Mouse (Mus musculus): ENCODE measurements around the gene Capn12.
A peak's percentile ranks its signal among the peaks of the same experiment; 100 is the strongest.

Gene Capn12

DNA sequence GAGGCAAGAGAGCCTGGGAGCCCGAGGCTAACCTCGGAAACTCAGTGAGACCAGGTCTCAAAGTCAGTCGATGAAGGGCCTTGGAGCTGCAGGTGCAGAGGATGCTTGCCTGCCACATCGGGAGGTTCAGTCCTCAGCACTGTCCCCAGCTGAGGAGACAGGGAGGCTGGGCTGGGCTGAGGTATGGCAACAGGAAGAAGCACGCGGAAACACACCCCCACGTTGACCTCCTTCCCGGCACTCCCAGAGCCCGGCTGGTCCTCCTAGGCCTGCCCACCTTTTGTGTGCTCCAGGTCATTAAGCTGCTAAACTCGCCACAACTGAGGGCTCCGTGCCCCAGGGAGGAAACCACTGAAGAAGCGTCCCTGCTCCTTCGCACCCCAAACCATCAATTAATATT, at the start of gene Capn12:
Capn12 (plus strand) TSS at position 224 of the 400 bp plus-strand sequence.
- no peak for DNase-seq (ENCODE audit: low read depth)

DNA sequence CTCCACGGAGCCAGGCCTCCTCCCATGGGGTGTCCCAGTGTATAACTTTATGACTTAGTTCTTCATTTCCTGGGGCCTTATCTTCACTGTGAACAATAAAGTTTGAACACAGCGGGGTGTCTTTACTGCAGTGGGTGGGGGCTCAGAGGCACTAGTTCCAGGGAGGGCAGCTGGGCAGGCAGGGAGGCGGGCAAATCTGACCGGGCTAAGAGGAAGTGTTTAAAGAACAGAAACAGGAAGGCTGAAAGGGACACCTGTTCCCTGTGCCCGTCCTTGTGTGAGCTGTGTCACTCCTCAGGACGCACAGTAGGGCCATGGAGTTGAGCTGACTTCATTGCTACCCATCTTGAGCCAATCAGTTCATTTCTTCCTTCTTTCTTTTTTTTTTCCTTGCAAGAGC, 49.1 kb upstream of the Capn12 start:
- DNase-seq (ENCODE audit: low read depth) = no peak

DNA sequence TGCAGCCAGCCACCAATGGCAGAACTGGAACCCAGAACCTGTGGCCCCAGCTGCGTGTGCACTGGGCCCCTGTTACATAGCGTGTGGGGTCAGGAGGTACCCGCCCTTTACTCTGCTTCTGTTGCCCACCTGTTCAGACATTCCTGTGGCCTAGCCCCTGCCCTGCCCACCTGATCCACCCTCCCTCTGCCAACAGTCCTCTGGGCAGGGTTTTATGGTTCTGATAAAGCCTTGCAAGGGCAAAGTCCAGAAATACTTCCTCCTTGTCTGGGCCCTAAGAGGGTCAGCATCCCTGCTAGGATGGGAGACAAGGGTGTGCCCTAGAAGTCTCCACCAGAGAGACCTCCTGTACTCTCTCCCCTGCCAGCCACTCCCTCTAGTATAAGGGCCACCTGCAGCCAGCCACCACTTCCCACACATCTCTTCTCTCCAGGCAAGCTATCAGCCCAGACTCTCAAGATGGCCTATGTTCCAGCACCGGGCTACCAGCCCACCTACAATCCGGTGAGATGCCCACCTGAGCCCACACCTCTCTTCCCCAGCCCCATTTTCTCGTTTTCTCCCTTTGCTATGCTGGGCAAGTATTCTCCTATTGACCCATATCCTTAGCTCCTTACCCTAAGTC, 47.4 kb upstream of the Capn12 start, which contains the start of gene Lgals4:
Lgals4 (plus strand) TSS at position 132 of the 625 bp plus-strand sequence.
- no peak for DNase-seq (ENCODE audit: low read depth)

- DNase-seq (ENCODE audit: low read depth) = no peak
Observed at GRCm38 (mm10) chr7:28836936-28837335, 44.3 kb upstream of the Capn12 start.

- no peak for DNase-seq (ENCODE audit: low read depth)
Observed at GRCm38 (mm10) chr7:28838331-28838730, 42.9 kb upstream of the Capn12 start.

- no peak for DNase-seq (ENCODE audit: low read depth)
Observed at GRCm38 (mm10) chr7:28847273-28847672, 33.9 kb upstream of the Capn12 start.

GRCm38 (mm10) chr7:28849700-28850236, 31.5 kb upstream of the Capn12 start:
- DNase-seq (ENCODE audit: low read depth) = no peak

DNA sequence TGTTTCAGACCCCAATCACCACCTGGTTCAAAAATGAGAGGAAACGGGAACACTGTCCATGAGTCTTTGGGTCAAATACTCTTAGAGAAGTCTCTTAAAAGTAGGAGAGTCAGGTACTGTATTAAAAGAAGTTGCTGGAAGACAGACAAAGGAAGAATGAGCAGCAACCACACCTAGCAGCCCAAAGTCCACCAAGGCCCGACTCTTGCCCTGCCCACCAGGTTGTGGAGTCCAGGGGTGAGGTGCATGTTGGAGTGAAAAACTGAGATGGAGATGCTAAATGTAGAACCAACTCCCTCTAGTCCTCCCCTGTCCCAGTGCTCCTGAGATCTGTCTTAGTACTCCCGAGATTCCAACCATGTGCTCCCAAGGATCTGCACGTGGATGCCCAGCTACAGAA, 30.6 kb upstream of the Capn12 start:
- DNase-seq (ENCODE audit: low read depth) = no peak

DNA sequence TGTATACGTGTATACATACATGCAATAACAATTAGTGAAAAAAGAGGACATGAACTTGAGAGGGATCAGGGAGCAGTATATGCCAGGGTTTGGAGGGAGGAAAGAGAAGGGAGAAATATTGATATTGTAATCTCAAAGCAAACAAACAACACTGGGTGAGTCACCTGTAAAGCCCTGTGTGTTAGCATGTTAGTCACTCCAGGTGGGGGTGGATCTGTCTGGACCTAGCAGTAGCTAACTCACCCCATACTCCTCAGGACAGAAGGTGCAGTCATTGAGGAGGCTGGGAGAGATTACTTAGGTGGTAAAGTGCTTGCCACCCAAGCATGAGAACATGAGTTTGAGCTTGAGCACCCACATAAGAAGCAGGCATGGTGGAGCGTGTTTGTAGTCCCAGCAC, 21.3 kb upstream of the Capn12 start:
- DNase-seq (ENCODE audit: low read depth) = no peak

GRCm38 (mm10) chr7:28860898-28861297, 20.3 kb upstream of the Capn12 start:
- DNase-seq (ENCODE audit: low read depth) = no peak

GRCm38 (mm10) chr7:28862817-28863499, 18.3 kb upstream of the Capn12 start:
- no peak for DNase-seq (ENCODE audit: low read depth)

GRCm38 (mm10) chr7:28863540-28863939, 17.7 kb upstream of the Capn12 start, which contains the start of gene Lgals7:
Gene Lgals7 (plus strand): TSS chr7:28863853.
- no peak for DNase-seq (ENCODE audit: low read depth)

GRCm38 (mm10) chr7:28864288-28864750, 16.9 kb upstream of the Capn12 start:
- no peak for DNase-seq (ENCODE audit: low read depth)

- DNase-seq (ENCODE audit: low read depth) = peak; percentile 83
Observed at GRCm38 (mm10) chr7:28865481-28866300, 15.5 kb upstream of the Capn12 start.

DNA sequence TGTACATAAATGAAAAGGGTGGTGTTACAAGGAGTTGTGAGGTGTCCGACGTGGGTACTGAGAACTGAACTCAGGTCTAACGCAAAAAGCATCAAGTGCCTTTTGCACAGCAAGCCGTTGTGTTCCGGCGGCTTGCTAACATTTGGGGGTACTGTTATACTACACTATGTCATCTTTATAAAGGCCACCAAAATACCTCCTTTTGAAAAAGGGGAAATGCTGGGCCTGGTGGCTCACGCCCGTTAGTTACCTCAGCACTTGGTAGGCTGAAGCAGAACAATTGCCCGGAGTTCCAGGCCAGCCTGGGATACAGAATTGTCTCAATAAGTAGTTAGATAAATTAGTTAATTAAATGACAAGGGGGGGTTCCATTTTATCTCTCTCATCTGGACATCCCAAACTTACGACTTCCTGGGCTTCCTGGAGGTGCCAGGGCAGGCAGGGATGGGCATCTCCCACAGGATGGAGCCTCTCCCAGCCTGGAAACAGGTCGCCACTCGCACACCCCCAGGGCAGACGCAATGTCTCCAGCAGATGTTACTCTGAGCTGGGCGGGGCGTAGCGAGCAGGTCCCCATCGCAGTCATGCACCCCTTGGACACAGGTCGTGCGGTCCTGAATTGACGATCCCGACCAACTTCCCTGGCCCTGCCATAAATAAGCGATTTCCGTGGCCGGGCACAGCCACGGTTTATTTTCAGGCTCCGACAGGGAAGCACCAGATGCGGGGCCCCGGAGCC, 14.3 kb upstream of the Capn12 start:
- DNase-seq (ENCODE audit: low read depth) = no peak

- DNase-seq (ENCODE audit: low read depth) = peak; percentile 69
Observed at GRCm38 (mm10) chr7:28867508-28868340, 13.5 kb upstream of the Capn12 start.

GRCm38 (mm10) chr7:28870901-28871664, 10.1 kb upstream of the Capn12 start:
- no peak for DNase-seq (ENCODE audit: low read depth)

GRCm38 (mm10) chr7:28874565-28874964, 6.7 kb upstream of the Capn12 start:
- DNase-seq (ENCODE audit: low read depth) = no peak

GRCm38 (mm10) chr7:28876099-28876498, 5.1 kb upstream of the Capn12 start:
- DNase-seq (ENCODE audit: low read depth) = no peak

- DNase-seq (ENCODE audit: low read depth) = peak; percentile 25
Observed at GRCm38 (mm10) chr7:28877155-28877554, 4.1 kb upstream of the Capn12 start.

Measured in c-Kit-positive CD71-positive TER-119-negative erythroid progenitor cells, embryonic 14.5 days (primary cell).